Mouse (Mus musculus) liver, embryonic 14.5 days (tissue): ENCODE results near the gene Rela. TPM values are rescaled to one million over a fixed set of nuclear protein-coding genes. Genes with fewer than 3 reads are reported as not detected.

Experiments
- ATAC-seq: fragments of 200-750 bp; cut with Nextera tagmentation; 2 replicates; pipeline ENCODE4 v1.8.0; 2017; ENCODE audit warnings: moderate number of reproducible peaks, mild to moderate bottlenecking, moderate library complexity; ENCODE audit not compliant: insufficient read depth
- DNase-seq, 3 experiments: peaks; one replicate each; pipeline ENCODE4 v3.0.0-alpha.2; 2012 to 2013; ENCODE audit warnings: low read depth in 3 of 3, low spot score in 3 of 3
- H3K27ac ChIP-seq: fragments of 300-500 bp; sonication (generic); 2 replicates; pipeline ENCODE4 v1.5.1; 2014; ENCODE audit warnings: moderate library complexity, mild to moderate bottlenecking, control low read depth, inconsistent platforms
- H3K27me3 ChIP-seq: fragments of 300-500 bp; sonication (generic); 2 replicates; pipeline ENCODE4 v1.6.1; 2014; ENCODE audit warnings: mild to moderate bottlenecking, low read length, moderate library complexity; ENCODE audit not compliant: control insufficient read depth, insufficient read depth
- H3K36me3 ChIP-seq: fragments of 300-500 bp; sonication (generic); replicated peaks from 2 replicates; pipeline ENCODE4 v1.6.1; 2014; ENCODE audit warnings: low read depth; ENCODE audit not compliant: control insufficient read depth, insufficient read depth
- H3K4me1 ChIP-seq, 2 experiments: fragments of 200-500 bp in 1 of 2; fragments of 300-500 bp in 1 of 2; sonication (generic) in 1 of 2; replicated peaks; 2 replicates each; pipeline ENCODE4 v1.6.1; 2012 to 2014; ENCODE audit warnings: antibody characterized with exemption in 1 of 2, inconsistent platforms in 1 of 2, low read length in 1 of 2; ENCODE audit not compliant: control insufficient read depth in 2 of 2, insufficient read depth in 2 of 2
- H3K4me2 ChIP-seq: fragments of 300-500 bp; sonication (generic); 2 replicates; pipeline ENCODE4 v1.6.1; 2014; ENCODE audit warnings: low read depth, mild to moderate bottlenecking, control low read depth, moderate library complexity
- H3K4me3 ChIP-seq, 2 experiments: fragments of 200-500 bp in 1 of 2; fragments of 300-500 bp in 1 of 2; sonication (generic) in 1 of 2; 2 replicates each; pipeline ENCODE4 v1.5.1; 2012 to 2014; ENCODE audit warnings: low read depth in 2 of 2, low read length in 2 of 2, mild to moderate bottlenecking in 2 of 2, control low read depth in 1 of 2, inconsistent platforms in 1 of 2, moderate library complexity in 1 of 2; ENCODE audit not compliant: insufficient read depth in 1 of 2
- H3K9ac ChIP-seq: fragments of 300-500 bp; sonication (generic); replicated peaks from 2 replicates; pipeline ENCODE4 v1.6.1; 2014; ENCODE audit warnings: mild to moderate bottlenecking, control low read depth, moderate library complexity
- H3K9me3 ChIP-seq: fragments of 300-500 bp; sonication (generic); 2 replicates; pipeline ENCODE4 v1.6.1; 2016; ENCODE audit warnings: low read length, mixed read lengths; ENCODE audit not compliant: control insufficient read depth
- CTCF ChIP-seq: IDR thresholded peaks from 2 replicates; pipeline ENCODE4 v1.5.1; 2016; ENCODE audit warnings: antibody characterized with exemption, low read depth, control low read depth
- EP300 ChIP-seq: IDR thresholded peaks from 2 replicates; pipeline ENCODE4 v1.6.1; 2016; ENCODE audit warnings: antibody characterized with exemption, low read depth
- WGBS: fragments of 180-500 bp; shearing (Covaris S2); extraction: QIAGEN DNeasy Blood & Tissue Kit; methylation state at CpG from one replicate; pipeline ENCODE4 v1.1.7; 2014; ENCODE audit not compliant: insufficient replicate concordance; 5-methylcytosine and 5-hydroxymethylcytosine counted together
- microRNA-seq: library from miRNA; unstranded; fragments of <30 nt; microRNA quantifications from one replicate; pipeline ENCODE4, GENCODE M21; 2016
- polyA plus RNA-seq, 2 experiments: library from polyadenylated mRNA; depleted of rRNA in 1 of 2; stranded (reverse) in 1 of 2; unstranded in 1 of 2; fragments of >200 nt; fragmentation: Nextera tagmentation in 1 of 2; extraction: Ambion mirVana in 1 of 2; gene quantifications; 2 replicates each; pipeline versions ENCODE4 v1.2.1 to v1.2.3; 2012 to 2014

Rela gene
- polyA plus RNA-seq, 2 experiments = 14.8 to 18.9 TPM

GRCm38 (mm10) chr19:5692913-5693396 lies 55.7 kb downstream of the Rela start:
- no peak for TF ChIP-seq CTCF
- TF ChIP-seq EP300 = no peak
- DNase-seq = no peak
- peaks cover 7 to 9% of the 10 kb centered on the region in 2 experiments for H3K4me1 ChIP-seq
- peak overlapping the region; percentile 100 for H3K4me2 ChIP-seq
- no peak overlapping the region for H3K9ac ChIP-seq
- H3K9me3 ChIP-seq = no peaks in the 10 kb centered on the region
- H3K27me3 ChIP-seq = no peaks in the 10 kb centered on the region
- H3K27ac ChIP-seq = no peak overlapping the region
- H3K4me3 ChIP-seq = no peak overlapping the region; a peak in 1 of 4 replicates
- no peak for ATAC-seq
- 59% methylated on average over 10 of the region's 10 CpGs for WGBS
- H3K36me3 ChIP-seq = peaks cover 34% of the 10 kb centered on the region

GRCm38 (mm10) chr19:5693801-5694200 lies 56.5 kb downstream of the Rela start:
- no peak overlapping the region for H3K4me3 ChIP-seq
- TF ChIP-seq EP300 (no peak), CTCF (no peak)
- no peak for DNase-seq

GRCm38 (mm10) chr19:5695849-5696462 lies 58.7 kb downstream of the Rela start:
- H3K27ac ChIP-seq = no peak overlapping the region
- no peaks in the 10 kb centered on the region for H3K9me3 ChIP-seq
- no peak for ATAC-seq
- DNase-seq = no peak
- TF ChIP-seq EP300 (no peak), CTCF (no peak)
- H3K36me3 ChIP-seq = peaks cover 59% of the 10 kb centered on the region
- WGBS = 84% methylated on average over 41 of the region's 41 CpGs
- H3K4me2 ChIP-seq = no peak overlapping the region
- no peaks in the 10 kb centered on the region for H3K27me3 ChIP-seq
- H3K4me3 ChIP-seq = no peak overlapping the region
- H3K4me1 ChIP-seq = peaks cover 2 to 7% of the 10 kb centered on the region in 2 experiments
- H3K9ac ChIP-seq = no peak overlapping the region

More at GRCm38 (mm10) chr19:5693801-5694200, 56.5 kb downstream of the Rela start:
- Histone ChIP-seq H3K27ac (no peak overlapping the region), H3K9ac (no peak overlapping the region), H3K36me3 (peaks cover 42% of the 10 kb centered on the region), H3K4me1 (peaks cover 7 to 8% of the 10 kb centered on the region in 2 experiments), H3K27me3 (no peaks in the 10 kb centered on the region), H3K9me3 (no peaks in the 10 kb centered on the region), H3K4me2 (no peak overlapping the region)
- no peak for ATAC-seq
- 76% methylated on average over 6 of the region's 6 CpGs for WGBS

Small RNA genes within 50 kb of the gene (microRNA-seq; reads per million reads assigned to microRNA genes)
- gene Mir6987 = not detected

Other genes with a start within 250 kb of the Rela start
- 13.1 and 21.7 TPM in 2 replicates for gene Sart1, start 248.8 kb upstream of the Rela start, polyA plus RNA-seq (2012; rRNA removed)
- gene Sart1, start 248.8 kb upstream of the Rela start, polyA plus RNA-seq (2014; fragmentation: Nextera tagmentation; extraction: Ambion mirVana) = 24.1 and 26.6 TPM in 2 replicates
- gene Tsga10ip, start 235.0 kb upstream of the Rela start, polyA plus RNA-seq (2012; rRNA removed) = not detected in 2 replicates
- gene Tsga10ip, start 235.0 kb upstream of the Rela start, polyA plus RNA-seq (2014; fragmentation: Nextera tagmentation; extraction: Ambion mirVana) = 0.09 TPM in 1 of 2 replicates, not detected in the other
- 38.6 and 64.0 TPM in 2 replicates for gene Drap1, start 212.5 kb upstream of the Rela start, polyA plus RNA-seq (2012; rRNA removed)
- 58.5 and 58.9 TPM in 2 replicates for gene Drap1, start 212.5 kb upstream of the Rela start, polyA plus RNA-seq (2014; fragmentation: Nextera tagmentation; extraction: Ambion mirVana)
- 16.7 and 19.9 TPM in 2 replicates for gene AI837181, start 212.3 kb upstream of the Rela start, polyA plus RNA-seq (2012; rRNA removed)
- 10.7 and 11.9 TPM in 2 replicates for gene AI837181, start 212.3 kb upstream of the Rela start, polyA plus RNA-seq (2014; fragmentation: Nextera tagmentation; extraction: Ambion mirVana)
- 0.02 TPM in 1 of 2 replicates, not detected in the other for gene Fosl1, start 189.9 kb upstream of the Rela start, polyA plus RNA-seq (2012; rRNA removed)
- gene Fosl1, start 189.9 kb upstream of the Rela start, polyA plus RNA-seq (2014; fragmentation: Nextera tagmentation; extraction: Ambion mirVana) = not detected in 2 replicates
- gene Ccdc85b, start 179.6 kb upstream of the Rela start, polyA plus RNA-seq (2012; rRNA removed) = 1.00 and 1.4 TPM in 2 replicates
- gene Ccdc85b, start 179.6 kb upstream of the Rela start, polyA plus RNA-seq (2014; fragmentation: Nextera tagmentation; extraction: Ambion mirVana) = 1.0 and 1.2 TPM in 2 replicates
- 19.1 and 22.9 TPM in 2 replicates for gene Fibp, start 176.9 kb upstream of the Rela start, polyA plus RNA-seq (2012; rRNA removed)
- gene Fibp, start 176.9 kb upstream of the Rela start, polyA plus RNA-seq (2014; fragmentation: Nextera tagmentation; extraction: Ambion mirVana) = 20.8 and 30.6 TPM in 2 replicates
- gene Ctsw, start 169.0 kb upstream of the Rela start, polyA plus RNA-seq (2012; rRNA removed) = 0.27 and 0.37 TPM in 2 replicates
- gene Ctsw, start 169.0 kb upstream of the Rela start, polyA plus RNA-seq (2014; fragmentation: Nextera tagmentation; extraction: Ambion mirVana) = 0.21 and 0.25 TPM in 2 replicates
- gene Efemp2, start 163.5 kb upstream of the Rela start, polyA plus RNA-seq (2012; rRNA removed) = 11.4 and 17.5 TPM in 2 replicates
- gene Efemp2, start 163.5 kb upstream of the Rela start, polyA plus RNA-seq (2014; fragmentation: Nextera tagmentation; extraction: Ambion mirVana) = 11.4 and 11.6 TPM in 2 replicates
- 11.3 and 11.4 TPM in 2 replicates for gene Mus81, start 149.1 kb upstream of the Rela start, polyA plus RNA-seq (2012; rRNA removed)
- gene Mus81, start 149.1 kb upstream of the Rela start, polyA plus RNA-seq (2014; fragmentation: Nextera tagmentation; extraction: Ambion mirVana) = 13.8 and 15.6 TPM in 2 replicates
- 432 and 443 TPM in 2 replicates for gene Cfl1, start 147.0 kb upstream of the Rela start, polyA plus RNA-seq (2012; rRNA removed)
- 1,304 and 1,332 TPM in 2 replicates for gene Cfl1, start 147.0 kb upstream of the Rela start, polyA plus RNA-seq (2014; fragmentation: Nextera tagmentation; extraction: Ambion mirVana)
- gene 1700020D05Rik, start 133.7 kb upstream of the Rela start, polyA plus RNA-seq (2012; rRNA removed) = 0.81 TPM in 2 replicates
- not detected in 2 replicates for gene 1700020D05Rik, start 133.7 kb upstream of the Rela start, polyA plus RNA-seq (2014; fragmentation: Nextera tagmentation; extraction: Ambion mirVana)
- 9.0 and 9.3 TPM in 2 replicates for gene Snx32, start 126.9 kb upstream of the Rela start, polyA plus RNA-seq (2012; rRNA removed)
- 4.7 and 5.5 TPM in 2 replicates for gene Snx32, start 126.9 kb upstream of the Rela start, polyA plus RNA-seq (2014; fragmentation: Nextera tagmentation; extraction: Ambion mirVana)
- 0.01 and 0.02 TPM in 2 replicates for gene Ovol1, start 76.8 kb upstream of the Rela start, polyA plus RNA-seq (2012; rRNA removed)
- not detected in 2 replicates for gene Ovol1, start 76.8 kb upstream of the Rela start, polyA plus RNA-seq (2014; fragmentation: Nextera tagmentation; extraction: Ambion mirVana)
- gene Ap5b1, start 69.5 kb upstream of the Rela start, polyA plus RNA-seq (2012; rRNA removed) = 1.3 and 1.5 TPM in 2 replicates
- 1.4 and 1.8 TPM in 2 replicates for gene Ap5b1, start 69.5 kb upstream of the Rela start, polyA plus RNA-seq (2014; fragmentation: Nextera tagmentation; extraction: Ambion mirVana)
- 69.9 and 87.7 TPM in 2 replicates for gene Rnaseh2c, start 35.6 kb upstream of the Rela start, polyA plus RNA-seq (2012; rRNA removed)
- 115 and 129 TPM in 2 replicates for gene Rnaseh2c, start 35.6 kb upstream of the Rela start, polyA plus RNA-seq (2014; fragmentation: Nextera tagmentation; extraction: Ambion mirVana)
- 21.0 and 25.6 TPM in 2 replicates for gene Kat5, start 27.2 kb upstream of the Rela start, polyA plus RNA-seq (2012; rRNA removed)
- 8.5 and 10.0 TPM in 2 replicates for gene Kat5, start 27.2 kb upstream of the Rela start, polyA plus RNA-seq (2014; fragmentation: Nextera tagmentation; extraction: Ambion mirVana)
- 27.5 and 33.2 TPM in 2 replicates for gene Sipa1, start 26.2 kb downstream of the Rela start, polyA plus RNA-seq (2012; rRNA removed)
- 14.3 and 18.9 TPM in 2 replicates for gene Sipa1, start 26.2 kb downstream of the Rela start, polyA plus RNA-seq (2014; fragmentation: Nextera tagmentation; extraction: Ambion mirVana)
- gene Map3k11, start 51.3 kb downstream of the Rela start, polyA plus RNA-seq (2012; rRNA removed) = 13.7 and 14.5 TPM in 2 replicates
- gene Map3k11, start 51.3 kb downstream of the Rela start, polyA plus RNA-seq (2014; fragmentation: Nextera tagmentation; extraction: Ambion mirVana) = 9.1 and 10.8 TPM in 2 replicates
- 19.8 and 25.9 TPM in 2 replicates for gene Pcnx3, start 51.4 kb downstream of the Rela start, polyA plus RNA-seq (2012; rRNA removed)
- gene Pcnx3, start 51.4 kb downstream of the Rela start, polyA plus RNA-seq (2014; fragmentation: Nextera tagmentation; extraction: Ambion mirVana) = 9.1 and 9.8 TPM in 2 replicates
- 0.04 TPM in 1 of 2 replicates, not detected in the other for gene Kcnk7, start 66.9 kb downstream of the Rela start, polyA plus RNA-seq (2012; rRNA removed)
- 0.17 and 0.27 TPM in 2 replicates for gene Kcnk7, start 66.9 kb downstream of the Rela start, polyA plus RNA-seq (2014; fragmentation: Nextera tagmentation; extraction: Ambion mirVana)
- gene Ehbp1l1, start 88.8 kb downstream of the Rela start, polyA plus RNA-seq (2012; rRNA removed) = 70.8 and 95.5 TPM in 2 replicates
- 66.0 and 76.7 TPM in 2 replicates for gene Ehbp1l1, start 88.8 kb downstream of the Rela start, polyA plus RNA-seq (2014; fragmentation: Nextera tagmentation; extraction: Ambion mirVana)
- gene Fam89b, start 92.2 kb downstream of the Rela start, polyA plus RNA-seq (2012; rRNA removed) = 44.0 and 50.9 TPM in 2 replicates
- gene Fam89b, start 92.2 kb downstream of the Rela start, polyA plus RNA-seq (2014; fragmentation: Nextera tagmentation; extraction: Ambion mirVana) = 40.6 and 41.0 TPM in 2 replicates
- 1.9 and 2.1 TPM in 2 replicates for gene Ltbp3, start 103.4 kb downstream of the Rela start, polyA plus RNA-seq (2012; rRNA removed)
- 0.85 and 1.6 TPM in 2 replicates for gene Ltbp3, start 103.4 kb downstream of the Rela start, polyA plus RNA-seq (2014; fragmentation: Nextera tagmentation; extraction: Ambion mirVana)
- gene Scyl1, start 133.9 kb downstream of the Rela start, polyA plus RNA-seq (2012; rRNA removed) = 21.1 and 27.1 TPM in 2 replicates
- gene Scyl1, start 133.9 kb downstream of the Rela start, polyA plus RNA-seq (2014; fragmentation: Nextera tagmentation; extraction: Ambion mirVana) = 15.8 and 18.6 TPM in 2 replicates
- 5.9 and 6.7 TPM in 2 replicates for gene Frmd8, start 237.8 kb downstream of the Rela start, polyA plus RNA-seq (2012; rRNA removed)
- gene Frmd8, start 237.8 kb downstream of the Rela start, polyA plus RNA-seq (2014; fragmentation: Nextera tagmentation; extraction: Ambion mirVana) = 6.6 and 8.4 TPM in 2 replicates
- 5.3 and 5.8 TPM in 2 replicates for gene Slc25a45, start 240.3 kb downstream of the Rela start, polyA plus RNA-seq (2012; rRNA removed)
- 3.2 and 4.6 TPM in 2 replicates for gene Slc25a45, start 240.3 kb downstream of the Rela start, polyA plus RNA-seq (2014; fragmentation: Nextera tagmentation; extraction: Ambion mirVana)